Mouse (Mus musculus) lung, embryonic 14.5 days (tissue): Measurements from ENCODE around the gene Rfx1. TPM values are rescaled to one million over a fixed set of nuclear protein-coding genes. Genes with fewer than 3 reads are reported as not detected.

Source experiments
- ATAC-seq: fragments of 200-750 bp; cut with Nextera tagmentation; 2 replicates; pipeline ENCODE4 v1.8.0; 2017; ENCODE audit warnings: mild to moderate bottlenecking, moderate TSS enrichment, moderate library complexity; ENCODE audit not compliant: insufficient read depth
- DNase-seq: peaks from one replicate; pipeline ENCODE4 v3.0.0-alpha.2; 2015
- H3K27ac ChIP-seq: fragments of 300-500 bp; sonication (generic); 2 replicates; pipeline ENCODE4 v1.5.1; 2014; ENCODE audit warnings: low read depth, mild to moderate bottlenecking, moderate library complexity
- H3K27me3 ChIP-seq: fragments of 300-500 bp; sonication (generic); 2 replicates; pipeline ENCODE4 v1.6.1; 2014; ENCODE audit warnings: low read length, control low read depth; ENCODE audit not compliant: insufficient read depth
- H3K36me3 ChIP-seq: fragments of 300-500 bp; sonication (generic); 2 replicates; pipeline ENCODE4 v1.6.1; 2014; ENCODE audit warnings: control low read depth; ENCODE audit not compliant: insufficient read depth
- H3K4me1 ChIP-seq: fragments of 300-500 bp; sonication (generic); 2 replicates; pipeline ENCODE4 v1.6.1; 2014; ENCODE audit warnings: antibody characterized with exemption, control low read depth; ENCODE audit not compliant: insufficient read depth
- H3K4me2 ChIP-seq: fragments of 300-500 bp; sonication (generic); 2 replicates; pipeline ENCODE4 v1.6.1; 2014; ENCODE audit warnings: mild to moderate bottlenecking
- H3K4me3 ChIP-seq: fragments of 300-500 bp; sonication (generic); 2 replicates; pipeline ENCODE4 v1.5.1; 2014; ENCODE audit warnings: low read depth, low read length
- H3K9ac ChIP-seq: fragments of 300-500 bp; sonication (generic); 2 replicates; pipeline ENCODE4 v1.6.1; 2014
- H3K9me3 ChIP-seq: fragments of 300-500 bp; sonication (generic); 2 replicates; pipeline ENCODE4 v1.6.1; 2016; ENCODE audit warnings: low read depth, low read length, control low read depth
- CTCF ChIP-seq: IDR thresholded peaks from 2 replicates; pipeline ENCODE4 v1.5.1; 2016; ENCODE audit warnings: antibody characterized with exemption, low read depth
- WGBS: fragments of 180-500 bp; shearing (Covaris S2); extraction: QIAGEN DNeasy Blood & Tissue Kit; methylation state at CpG from one replicate; pipeline ENCODE4 v1.1.7; 2014; 5-methylcytosine and 5-hydroxymethylcytosine counted together
- polyA plus RNA-seq: library from polyadenylated mRNA; unstranded; fragments of >200 nt; fragmentation: Nextera tagmentation; extraction: Ambion mirVana; gene quantifications from 2 replicates; pipeline ENCODE4 v1.2.1, GENCODE M21; 2014

The Rfx1 gene
- polyA plus RNA-seq, 1 experiment from 2014 or later = 13.3 TPM

GRCm38 (mm10) chr8:84068316-84069035 is 1.8 kb downstream of the Rfx1 start:
- TF ChIP-seq CTCF = no peak
- Histone ChIP-seq H3K4me2 (peak overlapping the region; percentile 80), H3K4me1 (peaks cover 19% of the 10 kb centered on the region; the same call in 1 of the 2 replicates)

GRCm38 (mm10) chr8:84069169-84069568 is 2.5 kb downstream of the Rfx1 start:
- Histone ChIP-seq H3K4me3 (no peak overlapping the region), H3K4me1 (peaks cover 19% of the 10 kb centered on the region; the same call in 1 of the 2 replicates), H3K27me3 (no peaks in the 10 kb centered on the region), H3K27ac (no peak overlapping the region), H3K9ac (no peak overlapping the region; the same call in 1 of the 2 replicates), H3K36me3 (0 out of 2 replicates have a peak, but pooled peaks cover under 1% of the 10 kb centered on the region), H3K9me3 (no peaks in the 10 kb centered on the region), H3K4me2 (no peak overlapping the region; the same call in 1 of the 2 replicates)
- 23% methylated on average over 1 of the region's 1 CpGs for WGBS
- no peak for TF ChIP-seq CTCF
- ATAC-seq (no peak), DNase-seq (no peak)

More at GRCm38 (mm10) chr8:84068316-84069035, 1.8 kb downstream of the Rfx1 start:
- no peaks in the 10 kb centered on the region for H3K27me3 ChIP-seq
- no peaks in the 10 kb centered on the region for H3K36me3 ChIP-seq
- no peaks in the 10 kb centered on the region for H3K9me3 ChIP-seq
- peak; percentile 81 for DNase-seq
- H3K9ac ChIP-seq = no peak overlapping the region
- no peak for ATAC-seq
- H3K4me3 ChIP-seq = 0 out of 2 replicates have a peak overlapping the region, but pooled peaks have one; percentile 96
- peak overlapping the region; percentile 10; the same call in 1 of the 2 replicates for H3K27ac ChIP-seq
- WGBS = 24% methylated on average over 12 of the region's 12 CpGs

GRCm38 (mm10) chr8:84069750-84070149 is 3.1 kb downstream of the Rfx1 start:
- 58% methylated on average over 2 of the region's 2 CpGs for WGBS
- Histone ChIP-seq H3K4me3 (no peak overlapping the region), H3K9me3 (no peaks in the 10 kb centered on the region), H3K36me3 (0 out of 2 replicates have a peak, but pooled peaks cover 3% of the 10 kb centered on the region), H3K4me1 (peaks cover 19% of the 10 kb centered on the region; the same call in 1 of the 2 replicates), H3K27ac (no peak overlapping the region), H3K4me2 (no peak overlapping the region), H3K9ac (no peak overlapping the region; the same call in 1 of the 2 replicates), H3K27me3 (no peaks in the 10 kb centered on the region)
- no peak for ATAC-seq
- TF ChIP-seq CTCF = no peak
- no peak for DNase-seq

DNA sequence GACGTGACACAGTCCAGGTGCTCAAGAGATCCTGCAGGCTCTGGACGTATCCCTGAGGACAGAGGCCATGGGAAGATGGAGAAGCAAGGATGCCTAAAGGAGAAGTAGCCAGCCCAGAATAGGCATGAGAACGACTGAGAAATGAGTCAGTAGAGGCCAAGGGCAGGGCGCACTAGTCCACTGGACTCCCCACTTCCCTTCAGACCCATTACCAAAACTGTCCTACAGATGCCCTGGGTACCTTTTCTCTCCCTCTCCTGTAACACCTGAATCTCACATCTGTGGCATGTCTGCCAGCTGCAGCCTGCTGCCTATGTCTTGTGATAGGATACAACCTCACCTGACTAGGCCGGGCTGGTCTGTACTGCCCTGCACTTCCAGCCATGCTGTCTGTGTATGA is 3.6 kb downstream of the Rfx1 start:
- Histone ChIP-seq H3K4me3 (no peak overlapping the region), H3K4me2 (no peak overlapping the region), H3K9ac (no peak overlapping the region; the same call in 1 of the 2 replicates), H3K4me1 (peaks cover 19% of the 10 kb centered on the region; the same call in 1 of the 2 replicates), H3K27me3 (no peaks in the 10 kb centered on the region), H3K27ac (no peak overlapping the region), H3K9me3 (no peaks in the 10 kb centered on the region), H3K36me3 (peaks cover 8% of the 10 kb centered on the region; the same call in 1 of the 2 replicates)
- no peak for DNase-seq
- WGBS = 87% methylated on average over 5 of the region's 5 CpGs
- no peak for ATAC-seq
- TF ChIP-seq CTCF = no peak

DNA sequence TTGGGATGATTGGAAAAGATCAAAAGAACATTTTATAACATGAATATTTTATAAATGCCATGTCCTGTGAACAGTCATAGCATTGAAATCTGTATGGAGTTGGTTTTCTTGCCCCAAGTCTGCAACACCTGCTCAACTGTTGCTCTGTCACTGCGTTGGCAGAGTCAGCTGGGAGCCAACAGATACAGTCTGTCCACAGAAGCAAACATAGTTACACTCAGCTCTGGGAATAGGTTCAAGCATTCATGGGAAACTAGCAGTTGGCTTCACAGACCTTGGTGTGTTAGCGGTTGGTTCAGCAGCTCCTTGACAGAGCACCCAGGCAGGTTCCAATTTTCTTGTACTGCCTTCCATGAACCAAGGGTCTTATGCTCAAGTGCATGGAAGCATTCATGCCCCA is 4.0 kb downstream of the Rfx1 start:
- Histone ChIP-seq H3K36me3 (peaks cover 10% of the 10 kb centered on the region; the same call in 1 of the 2 replicates), H3K4me3 (no peak overlapping the region), H3K4me2 (no peak overlapping the region), H3K9ac (no peak overlapping the region; the same call in 1 of the 2 replicates), H3K9me3 (no peaks in the 10 kb centered on the region), H3K4me1 (peaks cover 19% of the 10 kb centered on the region; the same call in 1 of the 2 replicates), H3K27ac (no peak overlapping the region), H3K27me3 (no peaks in the 10 kb centered on the region)
- DNase-seq (no peak), ATAC-seq (no peak)
- TF ChIP-seq CTCF = no peak
- 75% methylated on average over 2 of the region's 2 CpGs for WGBS

DNA sequence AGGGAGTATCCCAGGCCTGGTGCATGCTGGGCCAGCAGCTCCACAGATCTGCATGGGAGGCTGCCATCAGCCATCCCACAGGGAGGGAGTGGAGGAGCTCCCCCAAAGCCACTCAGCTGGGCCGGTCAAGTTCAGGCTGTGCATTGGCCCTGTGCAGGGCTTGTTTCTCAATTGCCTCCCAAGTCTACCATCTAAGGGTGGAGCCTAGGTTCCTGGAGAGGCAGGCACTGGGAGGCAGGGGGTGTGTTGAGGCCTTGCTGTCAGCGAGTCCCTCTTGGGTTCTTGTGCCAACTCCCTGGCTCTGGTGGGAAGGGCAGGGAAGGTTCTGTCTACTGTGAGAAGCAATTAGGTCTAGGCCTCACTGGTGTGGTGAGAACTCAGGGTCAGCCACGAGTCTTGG is 5.3 kb downstream of the Rfx1 start:
- H3K27ac ChIP-seq = no peak overlapping the region
- H3K4me1 ChIP-seq = peaks cover 19% of the 10 kb centered on the region; the same call in 1 of the 2 replicates
- WGBS = 59% methylated on average over 3 of the region's 3 CpGs
- no peak for DNase-seq
- TF ChIP-seq CTCF = no peak
- no peak for ATAC-seq
- H3K9ac ChIP-seq = no peak overlapping the region
- no peaks in the 10 kb centered on the region for H3K27me3 ChIP-seq
- no peak overlapping the region for H3K4me3 ChIP-seq
- peaks cover 18% of the 10 kb centered on the region; the same call in 1 of the 2 replicates for H3K36me3 ChIP-seq
- no peak overlapping the region for H3K4me2 ChIP-seq
- no peaks in the 10 kb centered on the region for H3K9me3 ChIP-seq

- Histone ChIP-seq H3K9ac (no peak overlapping the region), H3K4me1 (peaks cover 19% of the 10 kb centered on the region; the same call in 1 of the 2 replicates), H3K36me3 (peaks cover 21% of the 10 kb centered on the region; the same call in 1 of the 2 replicates), H3K4me3 (no peak overlapping the region), H3K27me3 (no peaks in the 10 kb centered on the region), H3K4me2 (no peak overlapping the region), H3K9me3 (no peaks in the 10 kb centered on the region), H3K27ac (no peak overlapping the region)
- WGBS = 87% methylated on average over 10 of the region's 10 CpGs
- DNase-seq (no peak), ATAC-seq (no peak)
- TF ChIP-seq CTCF = no peak
These were observed 5.7 kb downstream of the Rfx1 start for GRCm38 (mm10) chr8:84072321-84072720.
